Mouse (Mus musculus): ENCODE results near the gene Ptcra. TPM values are rescaled to one million over a fixed set of nuclear protein-coding genes. Genes with fewer than 3 reads are reported as not detected.
"Not testable (repeated sequence)": the region's sequence is repeated elsewhere in the genome, so short reads cannot be mapped to it uniquely, and the experiment has no call there.

The Ptcra gene
- total RNA-seq, 2 experiments from 2014 or later = not detected

DNA sequence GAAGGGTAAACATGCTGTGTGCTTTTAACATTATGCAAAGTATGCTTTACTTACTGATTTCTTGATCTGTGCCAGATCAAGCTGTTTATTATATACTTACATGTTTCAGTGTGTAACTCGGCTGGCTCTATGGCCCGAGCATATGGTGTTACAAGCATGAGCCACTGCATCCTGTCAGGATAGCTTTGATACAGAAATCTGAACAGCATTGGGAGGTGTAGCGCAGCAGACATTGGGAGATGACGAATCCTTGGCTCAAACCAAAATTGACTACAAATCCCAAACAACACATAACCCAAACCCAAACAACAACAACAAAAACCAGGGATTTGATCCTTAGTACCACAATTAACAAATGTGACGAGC is 8.5 kb upstream of the Ptcra start:
- no peak for ATAC-seq (ENCODE audit: poor library complexity, severe bottlenecking)

DNA sequence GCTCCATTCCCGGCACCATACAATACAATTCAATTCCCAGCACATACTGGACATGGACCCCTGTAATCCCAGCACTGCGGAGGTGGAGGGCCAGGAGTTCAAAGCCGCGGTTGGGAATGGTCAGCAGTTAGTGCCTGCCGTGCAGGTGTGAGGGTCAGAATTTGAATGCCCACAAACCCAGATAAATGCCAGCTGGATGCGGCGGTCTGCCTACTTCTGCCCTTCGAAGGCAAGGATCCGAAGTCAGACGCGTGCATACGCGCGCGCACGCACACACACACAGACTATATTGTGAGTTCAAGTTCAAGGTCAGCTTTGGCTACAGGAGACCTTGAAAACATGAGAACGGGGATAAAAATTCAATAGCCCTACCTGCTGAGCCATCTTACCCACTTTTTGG is 8.1 kb upstream of the Ptcra start:
- no peak for ATAC-seq (ENCODE audit: poor library complexity, severe bottlenecking)

DNA sequence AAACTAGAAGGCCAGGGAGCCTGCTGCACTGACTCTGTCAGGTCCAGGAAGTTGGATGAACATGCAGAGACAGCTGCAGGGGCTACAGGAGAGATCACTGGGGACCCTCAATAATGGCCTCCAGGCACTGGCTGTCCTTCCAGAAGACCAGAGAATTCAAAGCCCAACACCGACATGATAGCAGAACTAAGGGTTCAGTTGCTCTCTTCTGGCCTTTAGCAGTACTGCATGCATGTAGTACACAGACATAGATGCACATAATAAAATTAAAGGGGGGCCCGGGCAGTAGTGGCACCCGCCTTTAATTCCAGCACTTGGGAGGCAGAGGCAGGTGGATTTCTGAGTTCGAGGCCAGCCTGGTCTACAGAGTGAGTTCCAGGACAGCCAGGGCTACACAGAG is 7.5 kb upstream of the Ptcra start:
- ATAC-seq (ENCODE audit: poor library complexity, severe bottlenecking) = no peak

GRCm38 (mm10) chr17:46770546-46770945 is 7.0 kb upstream of the Ptcra start:
- no peak for ATAC-seq (ENCODE audit: poor library complexity, severe bottlenecking)

GRCm38 (mm10) chr17:46767868-46768267 is 4.4 kb upstream of the Ptcra start:
- 0 out of 2 replicates have a peak, but pooled peaks have one; percentile 4 for ATAC-seq (ENCODE audit: poor library complexity, severe bottlenecking)

DNA sequence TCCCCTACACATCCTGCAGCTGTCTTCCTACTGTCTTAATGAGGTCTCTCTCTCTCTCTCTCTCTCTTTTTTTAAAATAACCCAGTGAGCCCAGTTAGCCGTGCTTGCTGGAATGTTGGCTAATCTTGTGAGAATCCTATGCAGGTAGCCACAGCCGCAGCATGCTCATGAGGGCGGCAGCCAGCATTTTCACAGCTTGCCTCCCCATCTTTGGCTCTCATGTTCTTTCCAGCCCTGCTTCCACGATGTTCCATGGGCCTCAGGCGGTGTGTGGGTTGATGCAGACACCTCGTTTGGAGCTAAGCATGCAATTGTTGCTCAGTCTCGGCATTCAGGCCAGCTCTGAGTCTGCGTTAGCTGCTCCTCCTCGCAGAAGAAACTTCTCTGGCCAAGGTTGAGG is 1.4 kb upstream of the Ptcra start:
- not testable (repeated sequence) for ATAC-seq (ENCODE audit: poor library complexity, severe bottlenecking)

DNA sequence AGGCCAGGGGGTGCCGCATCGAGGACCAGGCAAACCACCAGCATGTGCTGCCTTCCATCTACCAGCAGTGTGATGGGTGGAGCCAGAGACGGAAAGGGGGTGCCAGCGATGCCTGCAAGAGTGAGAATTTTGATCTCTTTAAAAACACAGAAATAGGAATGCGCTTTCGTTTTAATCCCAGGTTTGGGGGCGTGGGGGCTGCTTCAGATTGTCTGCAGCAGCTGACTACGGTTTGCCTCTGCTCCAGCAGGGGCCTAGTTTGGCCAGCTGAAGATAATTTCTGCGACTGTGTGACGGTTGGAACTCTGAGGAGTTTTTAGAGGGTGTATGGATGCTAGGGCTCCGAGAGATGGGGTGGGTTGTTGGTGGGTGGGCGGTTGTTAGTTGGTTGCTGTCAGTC is 4.8 kb downstream of the Ptcra start:
- ATAC-seq (ENCODE audit: poor library complexity, severe bottlenecking) = no peak

- peak; percentile 93 for ATAC-seq (ENCODE audit: poor library complexity, severe bottlenecking)
Measured at GRCm38 (mm10) chr17:46751794-46752556, 11.5 kb downstream of the Ptcra start, which contains the start of gene Cnpy3. Cnpy3 (minus strand) TSS chr17:46752214.

GRCm38 (mm10) chr17:46751056-46751793 is 12.3 kb downstream of the Ptcra start:
- peak; percentile 80 for ATAC-seq (ENCODE audit: poor library complexity, severe bottlenecking)

DNA sequence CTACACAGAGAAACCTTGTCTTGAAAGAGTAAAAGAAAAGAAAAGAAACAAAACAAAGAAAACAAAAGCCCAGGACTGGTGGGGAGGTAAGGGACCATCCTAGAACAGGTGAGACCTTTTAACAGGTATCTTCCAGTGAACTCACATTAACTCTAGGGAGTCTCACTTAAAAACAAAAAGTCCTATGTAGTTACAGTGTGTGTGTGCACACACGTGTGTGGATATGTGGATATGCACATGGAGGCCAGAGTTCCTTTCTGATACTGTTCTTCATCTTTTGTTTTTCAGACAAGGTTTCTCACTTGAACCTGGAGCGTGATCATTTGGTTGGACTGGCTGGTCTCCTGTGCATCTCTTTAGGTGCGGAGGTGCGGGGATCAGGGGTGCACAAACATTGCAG is 12.9 kb downstream of the Ptcra start:
- no peak for ATAC-seq (ENCODE audit: poor library complexity, severe bottlenecking)

- no peak for ATAC-seq (ENCODE audit: poor library complexity, severe bottlenecking)
Measured at GRCm38 (mm10) chr17:46749282-46749681, 14.2 kb downstream of the Ptcra start.

- no peak for ATAC-seq (ENCODE audit: poor library complexity, severe bottlenecking)
Measured at GRCm38 (mm10) chr17:46747806-46748205, 15.7 kb downstream of the Ptcra start.

DNA sequence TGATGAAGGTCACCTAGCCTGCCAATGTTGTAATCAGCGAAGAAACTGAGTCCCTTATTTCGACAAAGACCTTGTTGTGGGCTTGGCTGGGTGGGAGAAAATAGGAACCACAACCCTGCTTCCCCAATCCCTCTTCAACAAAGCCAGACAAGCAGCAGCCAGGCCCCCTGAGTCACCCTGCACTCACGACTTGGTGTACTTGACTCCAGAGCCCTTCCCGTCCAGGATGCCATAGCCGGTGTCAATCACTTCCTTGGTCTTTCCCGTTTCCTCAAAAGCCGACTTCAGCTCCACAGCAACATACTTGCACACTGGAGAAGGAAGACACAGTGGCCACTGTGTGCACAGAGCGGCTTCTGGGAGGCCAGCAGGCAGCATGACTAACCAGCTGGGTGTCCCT is 16.3 kb downstream of the Ptcra start:
- no peak for ATAC-seq (ENCODE audit: poor library complexity, severe bottlenecking)

GRCm38 (mm10) chr17:46745506-46745905 is 18.0 kb downstream of the Ptcra start:
- no peak for ATAC-seq (ENCODE audit: poor library complexity, severe bottlenecking)

GRCm38 (mm10) chr17:46742986-46743385 is 20.5 kb downstream of the Ptcra start:
- no peak for ATAC-seq (ENCODE audit: poor library complexity, severe bottlenecking)

DNA sequence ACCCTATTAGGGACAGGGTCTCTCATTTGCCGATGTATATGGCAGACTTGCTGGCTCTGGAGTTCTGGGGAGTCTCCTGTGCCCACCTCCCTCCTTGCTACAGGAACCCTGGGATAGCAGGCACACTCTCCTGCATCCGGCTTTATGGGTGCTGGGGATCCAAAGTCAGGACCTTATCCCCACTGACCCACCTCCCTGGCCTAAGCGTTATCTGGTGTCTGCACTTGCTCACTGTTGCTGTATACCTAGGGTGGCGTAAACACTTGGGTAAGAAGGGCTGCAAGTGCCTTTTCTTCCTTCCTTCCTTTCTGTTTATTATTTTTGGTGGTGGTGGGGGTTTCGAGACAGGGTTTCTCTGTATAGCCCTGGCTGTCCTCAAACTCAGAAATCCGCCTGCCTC is 22.2 kb downstream of the Ptcra start:
- no peak for ATAC-seq (ENCODE audit: poor library complexity, severe bottlenecking)

- peak; percentile 62; the same call in 1 of the 2 replicates for ATAC-seq (ENCODE audit: poor library complexity, severe bottlenecking)
Measured at GRCm38 (mm10) chr17:46736160-46736559, 27.4 kb downstream of the Ptcra start.

- ATAC-seq (ENCODE audit: poor library complexity, severe bottlenecking) = no peak
Measured at GRCm38 (mm10) chr17:46735287-46735686, 28.2 kb downstream of the Ptcra start.

GRCm38 (mm10) chr17:46734055-46734454 is 29.5 kb downstream of the Ptcra start:
- no peak for ATAC-seq (ENCODE audit: poor library complexity, severe bottlenecking)

DNA sequence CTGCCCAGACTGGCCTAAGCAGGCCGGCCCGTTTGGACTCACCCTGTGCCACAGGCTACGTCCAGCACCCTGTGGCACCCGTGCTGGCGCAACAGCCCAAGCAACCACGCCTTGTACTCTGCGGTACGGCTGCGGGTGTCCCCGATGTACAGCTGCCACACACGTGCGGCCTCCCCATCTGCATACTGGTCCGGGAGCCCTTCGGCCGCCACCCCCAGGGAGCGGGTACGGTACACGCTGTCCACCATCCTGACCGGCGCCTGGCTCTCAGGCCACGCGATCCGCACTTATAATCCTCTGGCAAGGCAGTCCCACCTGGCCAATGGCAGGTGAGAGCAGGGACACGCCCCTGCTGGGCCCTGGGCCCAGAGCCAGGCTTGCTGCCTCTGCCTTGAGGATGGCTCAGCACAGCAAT is 34.6 kb downstream of the Ptcra start, which contains the start of gene Gnmt:
Gene Gnmt (minus strand): TSS at position 265 of the 415 bp plus-strand sequence.
- peak; percentile 45 for ATAC-seq (ENCODE audit: poor library complexity, severe bottlenecking)

- ATAC-seq (ENCODE audit: poor library complexity, severe bottlenecking) = no peak
Measured at GRCm38 (mm10) chr17:46728496-46728895, 35.0 kb downstream of the Ptcra start.

DNA sequence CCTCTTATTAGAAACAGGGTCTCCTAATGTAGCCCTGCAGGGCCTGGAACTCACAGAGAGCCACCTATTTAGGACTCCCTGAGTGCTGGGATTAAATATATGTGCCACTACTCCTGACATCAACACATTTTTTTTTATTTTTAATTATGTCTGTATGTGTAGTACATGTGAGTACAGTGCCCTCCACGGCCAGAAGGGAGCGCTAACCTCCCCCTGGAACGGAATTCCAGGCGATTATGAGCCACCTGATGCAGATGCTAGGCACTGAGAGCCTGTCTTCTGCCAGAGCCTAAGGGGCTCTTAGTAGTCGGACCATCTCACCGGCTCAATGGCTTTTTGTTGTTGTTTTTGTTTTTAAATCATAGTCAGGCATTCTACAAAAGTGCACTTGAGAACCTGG is 35.5 kb downstream of the Ptcra start:
- ATAC-seq (ENCODE audit: poor library complexity, severe bottlenecking) = no peak
